Mouse (Mus musculus) olfactory bulb, adult 2 months (tissue): ENCODE results near the gene Nuf2.

Experiments used
- CTCF ChIP-seq: fragments of 200-500 bp; IDR thresholded peaks from 2 replicates; pipeline ENCODE4 v1.5.1; 2012; ENCODE audit warnings: low read depth, mild to moderate bottlenecking, low read length, moderate library complexity; ENCODE audit not compliant: insufficient read depth
- POLR2A ChIP-seq: fragments of 200-500 bp; IDR thresholded peaks from 2 replicates; pipeline ENCODE4 v1.6.1; 2012; ENCODE audit warnings: mild to moderate bottlenecking, low read depth, low read length, moderate library complexity; ENCODE audit not compliant: insufficient read depth

- no peak for TF ChIP-seq POLR2A
- TF ChIP-seq CTCF, result no peak
These were observed 42.9 kb upstream of the Nuf2 start for GRCm38 (mm10) chr1:169574136-169574535.
